Mouse (Mus musculus): Measurements from ENCODE around the gene 4931428F04Rik. TPM values are rescaled to one million over a fixed set of nuclear protein-coding genes. Genes with fewer than 3 reads are reported as not detected.
"Not testable (repeated sequence)": the region's sequence is repeated elsewhere in the genome, so short reads cannot be mapped to it uniquely, and the experiment has no call there.

4931428F04Rik gene
- total RNA-seq, 2 experiments from 2014 or later, result 25.4 to 29.1 TPM

DNA sequence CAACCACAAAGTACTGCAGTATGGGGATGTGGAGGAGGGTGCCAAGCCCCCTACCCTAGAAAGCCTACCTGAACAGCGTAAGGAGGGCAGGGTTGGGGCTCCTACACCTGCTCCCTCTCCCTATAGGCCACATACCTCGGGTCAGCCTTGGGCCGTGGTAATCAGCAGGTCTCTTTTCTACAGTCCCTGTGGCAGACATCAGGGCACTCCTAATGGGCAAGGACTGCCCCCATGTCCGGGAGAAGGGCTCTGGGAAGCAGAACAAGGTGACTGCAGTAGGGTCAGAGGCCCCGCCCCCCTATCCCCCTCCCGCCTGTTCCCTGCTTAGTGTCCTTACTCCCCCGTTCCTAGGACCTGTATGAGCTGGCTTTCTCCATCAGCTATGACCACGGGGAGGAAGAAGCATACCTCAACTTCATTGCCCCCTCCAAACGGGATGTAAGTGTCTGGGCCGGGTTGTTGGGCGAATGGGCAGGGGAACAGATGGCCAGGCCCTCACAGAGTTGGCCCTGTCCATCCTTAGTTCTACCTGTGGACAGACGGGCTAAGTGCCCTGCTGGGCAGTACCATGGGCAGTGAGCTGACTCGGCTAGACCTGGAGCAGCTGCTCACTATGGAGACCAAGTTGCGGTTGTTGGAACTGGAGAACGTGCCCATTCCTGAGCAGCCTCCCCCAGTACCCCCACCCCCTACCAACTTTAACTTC lies 19.6 kb upstream of the 4931428F04Rik start:
- no peak for DNase-seq (ENCODE audit: low spot score in 2 of 2)
- intact Hi-C loops (cut with DNase I), result no loop called here

GRCm38 (mm10) chr8:105308428-105308827 lies 18.8 kb upstream of the 4931428F04Rik start:
- intact Hi-C loops (cut with DNase I), result no loop called here

GRCm38 (mm10) chr8:105307670-105308069 lies 18.0 kb upstream of the 4931428F04Rik start:
- intact Hi-C loops (cut with DNase I), result no loop called here
- no peak for DNase-seq (ENCODE audit: low spot score in 2 of 2)

More at GRCm38 (mm10) chr8:105308428-105308827, 18.8 kb upstream of the 4931428F04Rik start:
- no peak for DNase-seq (ENCODE audit: low spot score in 2 of 2)

- DNase-seq (ENCODE audit: low spot score in 2 of 2), result peak in 1 of 2 experiments; percentile 30
- intact Hi-C loops (cut with DNase I), result no loop called here
These were observed 16.6 kb upstream of the 4931428F04Rik start for GRCm38 (mm10) chr8:105306146-105306691.

- intact Hi-C loops (cut with DNase I), result no loop called here
- DNase-seq (ENCODE audit: low spot score in 2 of 2), result peak; percentile 55 to 60
These were observed 15.8 kb upstream of the 4931428F04Rik start, which contains the start of gene Elmo3 for GRCm38 (mm10) chr8:105305211-105306145. Gene Elmo3, plus strand, starts transcription at chr8:105305601.

DNA sequence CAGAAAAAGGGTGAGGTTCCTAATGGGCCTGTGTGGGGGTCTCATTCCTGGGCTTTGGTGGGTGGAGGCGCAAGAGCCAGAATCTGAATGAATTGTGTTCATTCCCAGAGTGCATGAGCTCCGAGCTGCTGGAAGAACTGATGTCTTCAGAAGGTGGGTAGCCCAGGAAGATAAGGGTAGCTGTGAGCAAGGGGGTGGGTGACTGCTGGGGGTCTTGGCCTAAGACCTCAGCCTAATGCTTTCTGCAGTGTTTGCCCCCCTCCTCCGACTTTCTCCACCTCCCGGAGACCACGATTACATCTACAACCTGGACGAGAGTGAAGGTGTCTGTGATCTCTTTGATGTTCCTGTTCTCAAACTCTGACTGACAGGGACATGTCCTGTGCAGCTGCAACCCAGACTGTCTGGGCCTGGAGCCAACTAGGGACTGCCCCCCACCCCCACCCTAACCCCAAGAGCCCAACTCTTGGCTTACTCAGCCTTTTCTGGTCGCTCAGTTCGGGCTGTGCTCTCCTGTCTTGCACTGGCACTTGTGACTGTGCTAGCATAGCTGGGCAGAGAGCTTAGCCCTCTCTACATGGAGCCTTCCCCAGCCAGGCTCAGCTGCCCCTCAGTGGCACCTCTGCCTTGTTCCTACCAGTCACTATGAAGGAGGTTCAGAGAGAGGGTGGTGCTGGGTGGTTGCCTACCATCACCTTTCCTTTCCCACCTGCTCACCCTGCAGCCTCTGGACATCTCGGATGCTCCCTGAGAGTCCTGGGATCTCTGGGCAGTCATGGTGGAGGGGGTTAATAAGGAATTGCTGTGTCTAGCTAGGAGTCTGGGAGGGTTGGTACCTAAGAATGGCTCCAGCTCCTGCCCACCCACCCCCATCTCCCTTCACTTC lies 14.9 kb upstream of the 4931428F04Rik start:
- DNase-seq (ENCODE audit: low spot score in 2 of 2), result no peak
- intact Hi-C loops (cut with DNase I), result no loop called here

GRCm38 (mm10) chr8:105303874-105304273 lies 14.2 kb upstream of the 4931428F04Rik start:
- no peak for DNase-seq (ENCODE audit: low spot score in 2 of 2)
- intact Hi-C loops (cut with DNase I), result no loop called here

DNA sequence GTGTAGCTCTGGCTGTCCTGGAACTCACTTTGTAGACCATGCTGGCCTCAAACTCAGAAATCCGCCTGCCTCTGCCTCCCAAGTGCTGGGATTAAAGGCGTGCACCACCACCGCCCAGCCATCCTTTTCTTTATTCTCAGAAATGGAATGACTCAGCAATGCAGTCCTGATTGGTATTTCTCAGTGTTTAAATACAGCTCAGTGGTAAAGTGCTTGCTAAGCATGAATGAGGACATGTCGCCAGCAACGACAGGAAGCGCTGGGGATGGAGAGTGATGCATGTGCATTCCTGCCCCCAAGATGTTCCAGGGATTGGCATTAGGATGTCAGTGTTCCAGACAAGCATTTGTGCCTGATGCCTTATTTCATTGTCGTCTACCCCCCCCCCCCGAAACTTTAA lies 13.7 kb upstream of the 4931428F04Rik start:
- intact Hi-C loops (cut with DNase I), result no loop called here
- DNase-seq (ENCODE audit: low spot score in 2 of 2), result peak in 1 of 2 experiments; percentile 67

DNA sequence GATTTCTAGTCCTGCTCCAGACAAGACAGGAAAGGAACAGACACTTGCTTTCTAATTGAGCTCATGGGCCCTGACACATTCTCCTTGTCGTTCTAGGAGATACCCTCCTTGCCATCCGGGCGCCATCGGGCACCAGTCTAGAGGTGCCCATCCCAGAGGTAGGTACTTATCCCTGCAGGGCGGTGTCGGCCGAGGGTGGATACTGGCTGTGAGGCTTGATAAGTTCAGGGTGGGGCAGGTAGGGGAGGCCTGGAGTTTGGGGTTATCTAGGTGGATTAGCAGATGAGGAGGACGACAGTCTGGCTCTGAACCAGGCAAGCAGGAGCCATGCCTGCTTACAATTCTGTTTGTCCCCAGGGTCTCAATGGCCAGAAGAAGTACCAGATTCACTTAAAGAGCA lies 10.3 kb upstream of the 4931428F04Rik start:
- intact Hi-C loops (cut with DNase I), result no loop called here
- DNase-seq (ENCODE audit: low spot score in 2 of 2), result no peak

- DNase-seq (ENCODE audit: low spot score in 2 of 2), result no peak
- intact Hi-C loops (cut with DNase I), result no loop called here
These were observed 8.9 kb upstream of the 4931428F04Rik start for GRCm38 (mm10) chr8:105298351-105299252.

DNA sequence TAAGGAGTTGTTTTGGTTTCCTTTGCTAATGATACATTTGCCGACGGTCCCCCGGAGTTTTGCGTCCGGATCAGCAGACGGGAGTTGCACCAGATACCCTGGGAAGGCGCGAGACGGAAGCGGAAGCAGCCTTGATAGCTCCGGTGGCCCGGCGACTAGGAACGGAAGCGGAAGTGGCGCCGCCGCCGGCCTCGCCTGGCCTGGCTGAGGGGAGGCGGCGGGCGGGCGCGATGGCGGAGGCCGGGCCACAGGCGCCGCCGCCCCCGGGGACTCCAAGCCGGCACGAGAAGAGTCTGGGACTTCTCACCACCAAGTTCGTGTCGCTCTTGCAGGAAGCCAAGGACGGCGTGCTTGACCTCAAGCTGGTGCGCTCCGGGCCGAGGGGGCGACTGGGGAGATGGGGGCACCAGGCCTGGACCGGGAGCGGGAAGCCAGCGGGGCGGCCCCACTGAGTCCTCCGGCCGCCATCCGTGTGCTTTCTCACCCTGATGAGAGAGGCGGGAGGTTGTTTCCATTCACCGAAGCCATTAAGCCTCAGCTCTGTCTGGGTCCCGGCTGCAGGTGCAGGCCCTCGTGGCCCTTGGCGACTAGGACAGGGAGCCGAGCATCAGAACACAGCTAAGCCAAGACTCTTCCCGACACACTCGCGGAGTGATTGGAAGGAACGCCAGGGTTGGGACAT lies 8.0 kb upstream of the 4931428F04Rik start, which contains the start of gene E2f4:
Gene E2f4 (plus strand): TSS at position 153 of the 682 bp plus-strand sequence.
- peak; percentile 95 to 96 for DNase-seq (ENCODE audit: low spot score in 2 of 2)
- intact Hi-C loops (cut with DNase I), result no loop called here

DNA sequence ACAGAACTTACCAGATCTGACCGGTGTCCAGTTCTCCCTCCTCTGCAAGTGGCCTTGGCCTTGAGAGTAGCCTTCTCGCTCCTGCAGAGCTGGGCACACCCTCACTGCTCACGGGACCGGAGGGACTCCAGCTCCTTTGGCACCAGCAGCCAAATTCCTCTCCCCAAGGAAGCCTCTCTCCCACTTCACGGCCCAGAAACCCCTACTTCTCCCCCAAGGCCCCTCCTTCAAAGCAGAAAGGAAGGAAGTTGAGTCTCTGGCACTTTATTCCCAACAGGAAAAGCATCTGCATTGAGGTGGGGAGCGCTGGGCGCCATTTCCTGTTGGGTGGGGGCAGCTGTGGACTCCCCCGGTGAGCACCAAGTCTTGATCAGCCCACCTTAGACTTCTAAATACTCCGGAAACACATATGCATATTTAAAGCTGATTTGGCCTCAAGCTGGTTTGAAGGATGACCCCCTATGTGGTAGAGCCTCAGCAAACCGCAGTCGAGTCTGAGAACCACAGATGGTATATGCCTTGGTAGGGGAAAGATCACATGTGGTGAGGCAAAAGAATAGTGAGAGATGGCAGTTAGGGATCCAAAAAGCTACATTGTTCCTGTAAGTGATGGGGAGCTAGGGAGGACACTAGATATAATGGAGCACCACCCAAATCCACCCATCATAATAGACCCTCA lies 6.4 kb upstream of the 4931428F04Rik start, which contains the start of gene Exoc3l:
Gene Exoc3l (minus strand): TSS at position 207 of the 679 bp plus-strand sequence.
- DNase-seq (ENCODE audit: low spot score in 2 of 2), result no peak
- intact Hi-C loops (cut with DNase I), result no loop called here

GRCm38 (mm10) chr8:105295256-105295655 lies 5.6 kb upstream of the 4931428F04Rik start:
- intact Hi-C loops (cut with DNase I), result no loop called here
- DNase-seq (ENCODE audit: low spot score in 2 of 2), result no peak

DNA sequence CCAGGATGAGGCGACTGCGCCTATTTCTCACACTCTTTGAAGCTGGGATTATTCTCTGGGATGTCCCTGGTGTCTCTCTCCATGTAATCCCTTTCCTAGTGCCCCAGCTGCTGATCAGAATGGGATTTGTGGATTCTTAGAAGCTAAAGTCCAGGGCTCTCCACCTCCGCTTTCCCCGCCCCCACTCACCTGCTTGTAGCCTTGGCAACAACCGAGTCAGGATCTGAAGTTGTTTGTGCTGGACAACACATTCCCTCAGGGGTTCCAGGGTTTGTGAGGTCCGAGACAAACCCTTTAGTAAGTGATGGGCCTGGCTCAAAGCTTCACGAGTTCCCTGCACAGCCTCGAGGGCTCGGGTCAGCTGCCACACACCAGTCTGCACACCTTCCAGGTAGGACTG lies 5.1 kb upstream of the 4931428F04Rik start:
- intact Hi-C loops (cut with DNase I), result no loop called here
- DNase-seq (ENCODE audit: low spot score in 2 of 2), result no peak

- intact Hi-C loops (cut with DNase I), result no loop called here
- DNase-seq (ENCODE audit: low spot score in 2 of 2), result no peak
These were observed 3.7 kb upstream of the 4931428F04Rik start for GRCm38 (mm10) chr8:105293405-105293804.

DNA sequence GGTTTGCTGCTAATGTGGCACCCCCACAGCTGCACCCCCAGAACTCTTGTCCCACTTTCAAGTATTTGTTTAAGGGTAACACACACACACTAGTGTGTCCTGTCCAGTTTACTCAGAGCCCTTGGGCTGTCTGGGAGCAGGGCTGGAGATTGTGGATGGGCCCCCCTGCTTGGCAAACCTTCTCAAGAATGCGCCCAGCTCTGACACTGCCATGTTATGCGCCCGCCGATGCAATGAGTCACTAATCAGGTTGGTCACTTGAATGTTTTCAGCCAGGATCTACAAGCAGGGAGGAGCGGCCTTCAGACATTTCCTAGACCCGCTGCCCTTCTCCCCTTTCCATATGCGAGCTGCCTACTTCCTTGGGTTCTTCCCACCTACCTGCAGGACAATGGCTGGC lies 2.8 kb upstream of the 4931428F04Rik start:
- intact Hi-C loops (cut with DNase I), result no loop called here
- no peak for DNase-seq (ENCODE audit: low spot score in 2 of 2)

DNA sequence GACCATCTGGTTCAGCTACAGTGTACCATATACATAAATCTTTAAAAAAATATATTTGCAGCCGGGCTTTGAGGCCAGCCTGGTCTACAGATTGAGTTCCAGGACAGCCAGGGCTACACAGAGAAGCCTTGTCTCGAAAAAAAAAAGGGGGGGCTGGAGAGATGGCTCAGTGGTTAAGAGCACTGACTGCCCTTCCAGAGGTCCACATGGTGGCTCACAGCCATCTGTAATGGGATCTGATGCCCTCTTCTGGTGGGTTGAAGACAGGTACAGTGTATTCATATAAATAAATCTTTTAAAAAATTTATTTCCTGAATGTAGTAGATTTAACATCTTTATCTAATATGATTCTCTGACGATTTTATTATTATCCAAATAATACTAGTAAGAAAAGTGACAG lies 2.1 kb upstream of the 4931428F04Rik start:
- not testable (repeated sequence) for DNase-seq (ENCODE audit: low spot score in 2 of 2)

More for the DNA sequence above, 2.1 kb upstream of the 4931428F04Rik start:
- intact Hi-C loops (cut with DNase I), result loop anchor here (2.0 kb wide), 1 partner anchor 637 kb away; no protein-coding TSS in a partner anchor
